Mouse (Mus musculus): Measurements from ENCODE around the gene Rcbtb2. TPM values are rescaled to one million over a fixed set of nuclear protein-coding genes. Genes with fewer than 3 reads are reported as not detected.
"Not testable (repeated sequence)": the region's sequence is repeated elsewhere in the genome, so short reads cannot be mapped to it uniquely, and the experiment has no call there.

Gene Rcbtb2
- polyA plus RNA-seq, 1 experiment from 2014 or later = 549 TPM

- no peaks in the 10 kb centered on the region for H3K79me2 ChIP-seq (ENCODE audit: inconsistent target)
- H3K4me3 ChIP-seq (ENCODE audit: inconsistent target) = no peak overlapping the region
- no peak overlapping the region for H3K27ac ChIP-seq
- WGBS (ENCODE audit: missing documents) = 58% methylated on average over 4 of the region's 4 CpGs
- H3K36me3 ChIP-seq (ENCODE audit: inconsistent target) = no peaks in the 10 kb centered on the region
Measured at GRCm38 (mm10) chr14:73106957-73107356, 15.9 kb upstream of the Rcbtb2 start.

DNA sequence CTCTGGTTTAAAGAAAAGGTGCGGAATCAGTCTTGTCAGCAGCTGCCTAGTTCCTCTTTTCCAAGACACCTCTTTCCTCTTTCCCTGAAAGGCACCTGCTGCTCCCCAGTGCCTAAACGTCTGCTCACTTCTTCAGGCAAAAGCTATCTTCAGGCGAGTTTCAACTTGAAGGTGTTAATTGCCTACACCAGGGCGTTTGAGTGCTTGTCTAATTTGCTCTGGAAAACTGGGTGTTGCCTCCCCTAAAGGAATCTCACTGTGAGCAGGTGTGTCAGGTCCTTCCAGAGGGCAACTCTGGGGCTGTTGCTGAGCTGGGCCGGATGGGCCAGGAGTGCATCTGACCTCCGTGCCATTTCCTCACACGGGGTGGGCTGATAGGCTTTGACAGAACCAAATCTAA is 15.5 kb upstream of the Rcbtb2 start:
- Histone ChIP-seq H3K27ac (no peak overlapping the region), H3K79me2 (ENCODE audit: inconsistent target) (no peaks in the 10 kb centered on the region), H3K36me3 (ENCODE audit: inconsistent target) (no peaks in the 10 kb centered on the region), H3K4me3 (ENCODE audit: inconsistent target) (no peak overlapping the region)
- WGBS (ENCODE audit: missing documents) = 78% methylated on average over 7 of the region's 7 CpGs

GRCm38 (mm10) chr14:73107952-73108351 is 14.9 kb upstream of the Rcbtb2 start:
- H3K36me3 ChIP-seq (ENCODE audit: inconsistent target) = no peaks in the 10 kb centered on the region
- H3K27ac ChIP-seq = no peak overlapping the region
- no peaks in the 10 kb centered on the region for H3K79me2 ChIP-seq (ENCODE audit: inconsistent target)
- 78% methylated on average over 6 of the region's 6 CpGs for WGBS (ENCODE audit: missing documents)
- H3K4me3 ChIP-seq (ENCODE audit: inconsistent target) = no peak overlapping the region

DNA sequence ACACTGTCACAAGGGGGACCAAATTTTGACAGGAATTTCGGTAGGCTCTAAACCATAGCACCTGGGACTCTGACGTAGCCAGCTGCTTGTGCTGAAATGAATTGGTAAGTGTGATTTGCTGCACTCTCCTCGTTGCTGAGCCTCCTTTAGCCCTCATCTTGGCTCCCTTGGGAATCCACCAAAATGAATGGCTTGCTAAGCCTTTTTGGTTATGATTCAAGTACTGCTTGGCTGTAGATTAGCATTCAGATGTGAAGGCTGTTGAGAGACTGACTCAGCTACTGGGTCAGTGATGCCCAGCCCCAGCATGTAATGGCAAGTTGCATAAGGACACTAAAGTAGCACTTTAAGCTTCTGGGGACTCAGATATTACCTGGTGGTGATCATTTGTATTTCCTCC is 12.2 kb upstream of the Rcbtb2 start:
- Histone ChIP-seq H3K36me3 (ENCODE audit: inconsistent target) (no peaks in the 10 kb centered on the region), H3K27ac (no peak overlapping the region), H3K4me3 (ENCODE audit: inconsistent target) (no peak overlapping the region), H3K79me2 (ENCODE audit: inconsistent target) (no peaks in the 10 kb centered on the region)
- WGBS (ENCODE audit: missing documents) = 96% methylated on average over 3 of the region's 3 CpGs

DNA sequence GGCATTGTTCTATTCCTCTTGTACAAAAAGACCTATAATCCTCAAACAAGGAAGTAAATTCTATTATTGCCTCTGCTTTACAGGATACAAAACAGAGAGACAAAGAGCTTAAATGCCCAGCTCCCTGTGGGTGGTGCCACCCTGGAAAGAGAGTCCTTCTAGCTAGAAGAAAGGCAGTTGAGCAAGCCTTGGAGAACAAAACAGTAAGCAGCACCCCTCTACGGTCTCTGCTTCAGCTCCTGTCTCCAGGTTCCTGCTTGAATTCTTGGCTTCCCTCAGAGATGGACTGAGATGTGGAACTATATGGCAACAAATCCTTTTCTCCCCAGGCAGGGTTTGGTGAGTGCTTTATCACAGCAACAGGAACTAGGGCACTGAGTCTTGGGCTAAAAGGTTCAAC is 11.7 kb upstream of the Rcbtb2 start:
- WGBS (ENCODE audit: missing documents) = 73% methylated on average over 1 of the region's 1 CpGs
- H3K79me2 ChIP-seq (ENCODE audit: inconsistent target) = no peaks in the 10 kb centered on the region

DNA sequence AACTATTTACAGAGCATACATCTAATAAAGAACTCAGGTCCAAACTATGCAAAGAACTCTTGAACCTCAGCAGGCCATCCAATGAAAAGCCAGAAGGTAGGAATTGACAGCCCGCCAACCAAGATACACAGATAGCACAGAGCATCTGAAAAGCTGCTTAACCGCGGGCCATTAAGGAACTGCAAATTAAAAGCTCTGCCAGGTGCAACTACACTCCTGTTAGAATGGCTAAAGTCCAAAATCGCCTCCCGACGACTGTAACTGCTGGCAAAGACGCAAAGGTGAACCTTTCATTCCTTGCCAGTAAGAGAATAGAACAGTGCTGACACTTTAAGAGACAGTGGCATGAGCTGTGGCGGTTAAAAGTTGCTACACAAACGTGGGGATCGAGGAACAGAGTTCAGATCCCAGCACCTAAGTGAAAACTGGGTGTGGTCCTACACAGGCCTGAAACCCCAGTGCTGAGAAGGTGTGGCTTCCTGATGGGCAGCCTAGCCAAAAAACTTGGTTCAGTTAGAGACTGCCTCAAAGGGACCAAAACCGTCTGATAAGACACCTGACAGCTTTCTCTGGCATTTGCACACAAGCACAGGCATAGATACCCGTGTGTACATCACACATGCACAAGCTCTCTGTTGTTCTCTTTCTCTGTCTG is 10.5 kb upstream of the Rcbtb2 start:
- 89% methylated on average over 12 of the region's 12 CpGs for WGBS (ENCODE audit: missing documents)
- Histone ChIP-seq H3K79me2 (ENCODE audit: inconsistent target) (no peaks in the 10 kb centered on the region), H3K36me3 (ENCODE audit: inconsistent target) (no peaks in the 10 kb centered on the region), H3K27ac (no peak overlapping the region), H3K4me3 (ENCODE audit: inconsistent target) (no peak overlapping the region)

More for the DNA sequence above, 11.7 kb upstream of the Rcbtb2 start:
- H3K36me3 ChIP-seq (ENCODE audit: inconsistent target) = no peaks in the 10 kb centered on the region
- H3K4me3 ChIP-seq (ENCODE audit: inconsistent target) = no peak overlapping the region
- no peak overlapping the region for H3K27ac ChIP-seq

DNA sequence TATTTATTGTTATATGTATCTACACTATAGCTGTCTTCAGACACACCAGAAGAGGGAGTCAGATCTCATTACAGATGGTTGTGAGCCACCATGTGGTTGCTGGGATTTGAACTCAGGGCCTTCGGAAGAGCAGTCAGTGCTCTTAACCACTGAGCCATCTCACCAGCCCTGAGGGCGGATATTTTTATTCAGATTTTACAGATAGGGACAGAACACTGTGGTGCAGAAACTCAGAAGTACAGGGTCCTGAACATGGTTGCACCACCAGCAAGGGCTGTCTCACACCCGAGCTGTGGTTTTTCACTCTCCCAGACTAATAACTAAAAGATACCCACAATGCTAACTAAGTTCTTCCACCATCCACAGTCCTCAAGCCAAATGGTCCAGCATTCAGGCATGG is 7.9 kb upstream of the Rcbtb2 start:
- not testable (repeated sequence) for H3K36me3 ChIP-seq (ENCODE audit: inconsistent target); H3K27ac ChIP-seq; H3K79me2 ChIP-seq (ENCODE audit: inconsistent target); H3K4me3 ChIP-seq (ENCODE audit: inconsistent target)
- 91% methylated on average over 3 of the region's 3 CpGs for WGBS (ENCODE audit: missing documents)

DNA sequence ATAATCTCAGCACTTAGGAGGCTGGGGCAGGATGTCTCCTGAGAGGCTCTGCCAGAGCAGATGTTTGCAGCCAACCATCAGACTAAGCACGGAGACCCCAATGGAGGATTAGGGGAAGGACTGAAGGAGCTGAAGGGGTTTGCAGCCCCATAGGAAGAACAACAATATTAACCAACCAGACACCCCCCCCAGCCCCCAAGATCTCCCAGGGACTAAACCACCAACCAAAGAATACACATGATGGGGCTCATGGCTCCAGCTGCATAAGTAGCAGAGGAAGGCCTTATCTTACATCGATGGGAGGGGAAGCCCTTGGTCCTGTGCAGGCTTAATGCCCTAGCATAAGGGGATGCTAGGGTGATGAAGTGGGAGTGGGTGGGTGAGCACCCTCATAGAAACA is 6.5 kb upstream of the Rcbtb2 start:
- 42% methylated on average over 2 of the region's 2 CpGs for WGBS (ENCODE audit: missing documents)
- Histone ChIP-seq H3K27ac (peak overlapping the region; percentile 36), H3K36me3 (ENCODE audit: inconsistent target) (no peaks in the 10 kb centered on the region), H3K79me2 (ENCODE audit: inconsistent target) (no peaks in the 10 kb centered on the region), H3K4me3 (ENCODE audit: inconsistent target) (no peak overlapping the region)

DNA sequence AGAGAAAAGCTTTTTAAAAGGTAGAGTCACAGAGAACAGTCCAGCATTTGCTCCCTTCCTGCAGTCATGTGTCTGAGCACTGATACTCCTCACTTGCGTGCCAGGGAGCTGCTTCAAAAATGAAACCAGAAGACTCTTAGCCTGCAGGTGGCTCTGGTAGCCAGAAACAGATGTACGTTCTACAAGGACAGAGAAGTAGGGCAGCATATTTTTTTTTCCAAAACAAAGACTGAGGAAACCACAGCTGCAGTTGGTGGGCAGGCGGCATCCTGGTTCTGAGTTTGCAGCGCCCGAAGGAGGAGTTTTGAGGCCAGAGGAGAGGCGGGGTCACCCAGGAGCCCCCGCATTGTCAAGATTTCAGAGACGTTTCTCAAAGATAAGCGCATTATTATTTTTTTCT is 5.9 kb upstream of the Rcbtb2 start:
- Histone ChIP-seq H3K27ac (peak overlapping the region; percentile 36), H3K4me3 (ENCODE audit: inconsistent target) (0 out of 2 replicates have a peak overlapping the region, but pooled peaks have one; percentile 0), H3K79me2 (ENCODE audit: inconsistent target) (no peaks in the 10 kb centered on the region), H3K36me3 (ENCODE audit: inconsistent target) (no peaks in the 10 kb centered on the region)
- 2% methylated on average over 9 of the region's 9 CpGs for WGBS (ENCODE audit: missing documents)

DNA sequence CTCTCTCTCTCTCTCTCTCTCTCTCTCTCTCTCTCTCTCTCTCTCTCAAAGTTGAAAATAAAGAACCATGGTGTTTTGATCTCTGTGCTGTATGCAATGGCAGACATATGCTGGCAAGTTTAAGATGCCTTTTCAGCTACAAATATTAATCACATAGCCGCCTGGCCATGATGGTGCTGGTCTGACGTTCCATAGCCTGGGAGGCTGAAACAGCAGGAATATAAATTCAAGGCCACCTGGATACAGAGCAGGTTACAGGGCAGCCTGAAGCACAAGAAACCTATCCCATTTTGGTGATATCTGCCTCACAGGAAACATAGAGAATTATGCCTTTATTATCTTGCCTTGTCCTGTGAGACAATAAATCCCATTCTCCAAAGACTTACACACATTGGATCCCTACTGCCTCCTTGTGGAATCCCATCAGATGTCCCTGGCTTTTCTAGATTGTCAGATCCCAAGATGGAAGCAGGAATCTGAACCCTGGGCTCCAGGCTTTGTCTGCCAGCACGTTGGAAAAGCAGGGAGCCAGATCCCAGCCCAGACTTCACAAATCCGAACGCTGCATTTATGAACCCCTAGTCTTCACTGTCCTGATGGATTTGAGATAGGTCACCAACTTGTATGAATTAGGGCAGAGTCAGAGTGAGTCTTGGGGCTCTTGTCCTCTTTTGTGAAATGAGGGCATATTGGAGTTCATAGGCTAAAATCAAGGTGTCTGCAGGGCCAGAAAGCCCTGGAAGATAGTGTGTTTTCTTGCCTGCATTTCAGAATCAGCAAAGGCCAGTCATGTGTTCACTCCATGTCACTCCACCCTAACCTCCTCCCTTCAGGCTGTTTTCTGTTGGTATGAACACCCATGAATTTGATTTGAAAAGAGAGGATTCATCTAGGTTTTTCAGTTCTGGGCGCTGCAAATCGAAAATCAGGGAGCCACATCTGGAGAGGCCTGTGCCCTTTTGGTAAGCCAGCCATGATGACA is 5.1 kb upstream of the Rcbtb2 start:
- Histone ChIP-seq H3K4me3 (ENCODE audit: inconsistent target) (no peak overlapping the region), H3K36me3 (ENCODE audit: inconsistent target) (no peaks in the 10 kb centered on the region), H3K79me2 (ENCODE audit: inconsistent target) (no peaks in the 10 kb centered on the region), H3K27ac (peak overlapping the region; percentile 36)
- WGBS (ENCODE audit: missing documents) = 62% methylated on average over 7 of the region's 7 CpGs

- Histone ChIP-seq H3K4me3 (ENCODE audit: inconsistent target) (no peak overlapping the region), H3K27ac (no peak overlapping the region), H3K79me2 (ENCODE audit: inconsistent target) (no peaks in the 10 kb centered on the region), H3K36me3 (ENCODE audit: inconsistent target) (no peaks in the 10 kb centered on the region)
- WGBS (ENCODE audit: missing documents) = 59% methylated on average over 14 of the region's 14 CpGs
Measured at GRCm38 (mm10) chr14:73118482-73119347, 4.1 kb upstream of the Rcbtb2 start.

DNA sequence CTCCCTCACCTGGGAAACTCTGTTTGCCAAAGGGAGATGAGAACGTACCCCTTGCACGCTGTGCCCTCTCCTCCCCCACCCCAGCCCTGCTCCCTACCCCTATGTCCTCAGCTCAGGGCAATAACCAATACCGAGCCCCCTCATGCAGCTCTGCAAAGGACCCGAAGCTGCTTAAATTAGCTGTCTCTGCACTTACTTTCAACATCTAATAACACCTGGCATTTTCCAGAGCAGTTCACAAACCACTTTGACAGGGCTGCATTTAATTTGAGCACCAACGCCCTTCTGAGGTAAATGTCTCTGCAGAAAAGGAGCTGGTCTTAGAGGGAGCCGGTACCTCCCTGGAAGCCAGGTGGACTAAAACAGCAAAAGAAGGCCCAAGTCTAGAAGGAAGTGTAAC is 3.4 kb upstream of the Rcbtb2 start:
- H3K36me3 ChIP-seq (ENCODE audit: inconsistent target) = no peaks in the 10 kb centered on the region
- WGBS (ENCODE audit: missing documents) = 74% methylated on average over 6 of the region's 6 CpGs
- H3K27ac ChIP-seq = peak overlapping the region; percentile 33
- no peaks in the 10 kb centered on the region for H3K79me2 ChIP-seq (ENCODE audit: inconsistent target)
- no peak overlapping the region for H3K4me3 ChIP-seq (ENCODE audit: inconsistent target)

DNA sequence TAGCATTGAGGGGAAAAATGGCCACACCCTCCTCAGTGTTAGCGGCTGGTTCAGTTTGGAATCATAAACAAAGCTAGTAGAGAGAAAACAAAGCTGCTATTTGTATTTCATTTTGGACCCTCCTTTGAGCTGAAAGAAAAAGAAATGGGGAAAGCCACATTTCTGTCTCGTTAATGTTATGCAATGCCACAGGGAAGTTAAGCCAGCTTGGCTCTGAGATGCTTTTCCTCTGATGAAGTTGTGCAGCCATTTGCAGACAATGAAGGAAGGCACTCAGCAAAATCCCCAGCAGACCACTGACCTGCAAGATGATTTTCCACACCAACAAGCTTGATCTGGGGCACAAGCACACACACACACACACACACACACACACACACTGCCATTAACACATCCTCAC is 2.9 kb upstream of the Rcbtb2 start:
- 23% methylated on average over 2 of the region's 2 CpGs for whole genome bisulfite sequencing (ENCODE audit: missing documents)
- peak overlapping the region; percentile 33 for H3K27ac ChIP-seq
- H3K79me2 ChIP-seq (ENCODE audit: inconsistent target) = no peaks in the 10 kb centered on the region
- H3K36me3 ChIP-seq (ENCODE audit: inconsistent target) = no peaks in the 10 kb centered on the region
- no peak overlapping the region for H3K4me3 ChIP-seq (ENCODE audit: inconsistent target)

GRCm38 (mm10) chr14:73122211-73122922 is 470 bp upstream of the Rcbtb2 start:
- Histone ChIP-seq H3K4me3 (ENCODE audit: inconsistent target) (peak overlapping the region; percentile 16; the same call in 1 of the 2 replicates), H3K79me2 (ENCODE audit: inconsistent target) (no peaks in the 10 kb centered on the region), H3K36me3 (ENCODE audit: inconsistent target) (no peaks in the 10 kb centered on the region), H3K27ac (peak overlapping the region; percentile 89)
- 0% methylated on average over 4 of the region's 4 CpGs for WGBS (ENCODE audit: missing documents)
